22 mouse cellular contexts compared by ENCODE assay signal in the genomic region with DNA sequence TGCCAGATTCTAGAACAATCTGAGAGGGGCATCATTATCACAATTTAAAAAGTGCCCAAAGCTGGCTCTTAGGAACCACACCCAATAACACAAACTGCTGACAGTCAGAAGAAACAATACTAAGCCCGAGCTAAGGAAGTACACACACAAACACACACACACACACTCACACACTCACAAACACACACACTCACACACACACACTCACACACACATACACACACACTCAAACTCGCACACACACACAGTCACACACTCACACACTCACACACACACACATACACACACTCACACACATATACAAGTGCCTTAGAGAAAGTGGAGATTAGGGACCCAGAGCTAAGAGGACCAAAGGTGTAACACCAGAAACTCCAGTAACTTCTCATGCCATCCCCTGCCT. TPM values are rescaled to one million over a fixed set of nuclear protein-coding genes. Genes with fewer than 3 reads are reported as not detected.
DNase-seq lines count a peak whose midpoint lies in the region; ATAC-seq and TF ChIP-seq lines count a peak whose summit lies in the region.
"Had no signal": no experiment of that assay in that cellular context is flagged by ENCODE, and none has a peak within 500 bp of the region (broad histone marks: within the 10 kb centered on the region; RNA-seq: fewer than 3 reads in every experiment).

No protein-coding gene starts in this region.

- H3K36me3 ChIP-seq in kidney, adult 2 months (ENCODE audit: control insufficient read depth, insufficient read depth, low read length) = no peaks in the 10 kb centered on the region
- H3K36me3 ChIP-seq in kidney, embryonic 14.5 days (ENCODE audit: control insufficient read depth, insufficient read depth, low read length) = no peaks in the 10 kb centered on the region
- H3K36me3 ChIP-seq in spleen, adult 2 months (ENCODE audit: control insufficient read depth, insufficient read depth, low read length) = no peaks in the 10 kb centered on the region
- H3K36me3 ChIP-seq in lung, embryonic 16.5 days (ENCODE audit: control insufficient read depth, insufficient read depth, low read length) = no peaks in the 10 kb centered on the region
- no peaks in the 10 kb centered on the region for H3K36me3 ChIP-seq in small intestine, adult 2 months (ENCODE audit: control insufficient read depth, insufficient read depth, low read length)
- H3K36me3 ChIP-seq: embryonic facial prominence, embryonic 12.5 days; forebrain, embryonic 12.5 days; hindbrain, embryonic 15.5 days; limb, embryonic 15.5 days; midbrain, embryonic 10.5 days had no signal

- H3K27ac ChIP-seq in kidney, adult 2 months (ENCODE audit: insufficient read depth, low read depth, low read length) = no peak overlapping the region
- no peak overlapping the region for H3K27ac ChIP-seq in kidney, embryonic 14.5 days (ENCODE audit: low read depth, low read length)
- H3K27ac ChIP-seq in spleen, adult 2 months (ENCODE audit: insufficient read depth, low read length) = no peak overlapping the region
- H3K27ac ChIP-seq in lung, embryonic 16.5 days (ENCODE audit: low read length) = peak overlapping the region; percentile 23; the same call in 1 of the 2 replicates
- H3K27ac ChIP-seq in small intestine, adult 2 months (ENCODE audit: insufficient read depth, low read depth, low read length) = peak overlapping the region; percentile 7; the same call in 1 of the 2 replicates
- H3K27ac ChIP-seq: embryonic facial prominence, embryonic 12.5 days; forebrain, embryonic 12.5 days; hindbrain, embryonic 15.5 days; kidney, postnatal 0 days; limb, embryonic 15.5 days; midbrain, embryonic 10.5 days had no signal

- H3K4me1 ChIP-seq in kidney, adult 2 months (ENCODE audit: control insufficient read depth, insufficient read depth, low read length) = no peaks in the 10 kb centered on the region; the same call in 1 of the 2 replicates
- 0 out of 2 replicates have a peak, but pooled peaks cover 5% of the 10 kb centered on the region for H3K4me1 ChIP-seq in kidney, embryonic 14.5 days (ENCODE audit: control insufficient read depth, insufficient read depth, low read length)
- peaks cover 32% of the 10 kb centered on the region; the same call in 1 of the 2 replicates for H3K4me1 ChIP-seq in spleen, adult 2 months (ENCODE audit: control insufficient read depth, insufficient read depth, insufficient read length)
- H3K4me1 ChIP-seq in lung, embryonic 16.5 days (replicated peaks; ENCODE audit: control insufficient read depth, insufficient read depth, low read length) = peaks cover 4% of the 10 kb centered on the region; the same call in 1 of the 2 replicates
- H3K4me1 ChIP-seq in small intestine, adult 2 months (ENCODE audit: control insufficient read depth, insufficient read depth, insufficient read length, low read length) = peaks cover 5% of the 10 kb centered on the region; the same call in 1 of the 2 replicates

- WGBS in kidney, adult 2 months = 85% methylated on average over 2 of the region's 2 CpGs
- WGBS in kidney, embryonic 14.5 days = 88% methylated on average over 2 of the region's 2 CpGs
- whole genome bisulfite sequencing in spleen, adult 2 months = 61% methylated on average over 2 of the region's 2 CpGs
- WGBS in lung, embryonic 16.5 days = 60% methylated on average over 2 of the region's 2 CpGs
- 66% methylated on average over 2 of the region's 2 CpGs for WGBS in small intestine, adult 2 months

- peak; percentile 8 for DNase-seq in kidney, adult 2 months
- no peak for DNase-seq in spleen, adult 2 months (ENCODE audit: low read depth in 1 of 2, low spot score in 2 of 2)
- DNase-seq in spleen, postnatal 36 days (ENCODE audit: low spot score in 2 of 2) = no peak
- DNase-seq in left cerebral cortex, postnatal 36 days (ENCODE audit: low spot score in 2 of 2) = no peak
- no peak for DNase-seq in urinary bladder, postnatal 4 days (ENCODE audit: low spot score in 2 of 2)
- DNase-seq: adrenal gland, postnatal 25 days; cerebellum, adult 18-20 months; cerebellum, postnatal 25 days; gastrocnemius, postnatal 36 days; kidney, adult 11 months; layer of hippocampus, adult 9-11 months; left cerebral cortex, postnatal 4 days had no signal

- intact Hi-C loops in left cerebral cortex, postnatal 36 days (cut with DNase I) = no loop called here

- no peak overlapping the region for H3K4me3 ChIP-seq in kidney, adult 2 months (ENCODE audit: insufficient read depth, low read depth, low read length)
- no peak overlapping the region for H3K4me3 ChIP-seq in kidney, embryonic 14.5 days (ENCODE audit: low read length)
- H3K4me3 ChIP-seq in spleen, adult 2 months (ENCODE audit: extremely low read depth, insufficient read depth, insufficient read length) = peak overlapping the region; percentile 24
- peak overlapping the region; percentile 5; the same call in 1 of the 2 replicates for H3K4me3 ChIP-seq in lung, embryonic 16.5 days (ENCODE audit: low read length)
- H3K4me3 ChIP-seq in small intestine, adult 2 months (ENCODE audit: low read depth, low read length) = no peak overlapping the region; the same call in 1 of the 2 replicates
- H3K4me3 ChIP-seq: embryonic facial prominence, embryonic 12.5 days; forebrain, embryonic 12.5 days; hindbrain, embryonic 15.5 days; limb, embryonic 15.5 days; midbrain, embryonic 10.5 days had no signal

- ATAC-seq in kidney, embryonic 14.5 days (ENCODE audit: low FRiP score, low TSS enrichment) = no peak
- no peak for ATAC-seq in lung, embryonic 16.5 days (ENCODE audit: low read depth)

- no peaks in the 10 kb centered on the region for H3K9me3 ChIP-seq in kidney, embryonic 14.5 days (ENCODE audit: control insufficient read depth, low read length)
- no peaks in the 10 kb centered on the region for H3K9me3 ChIP-seq in lung, embryonic 16.5 days (ENCODE audit: control insufficient read depth, low read length)
- H3K9me3 ChIP-seq: embryonic facial prominence, embryonic 12.5 days; forebrain, embryonic 12.5 days; hindbrain, embryonic 15.5 days; limb, embryonic 15.5 days; midbrain, embryonic 10.5 days had no signal

- H3K27me3 ChIP-seq in kidney, adult 2 months (replicated peaks; ENCODE audit: control insufficient read depth, insufficient read depth, low read length) = no peaks in the 10 kb centered on the region
- H3K27me3 ChIP-seq in kidney, embryonic 14.5 days (ENCODE audit: control insufficient read depth, insufficient read depth, low read length) = no peaks in the 10 kb centered on the region
- H3K27me3 ChIP-seq in spleen, adult 2 months (ENCODE audit: control insufficient read depth, insufficient read depth, low read length) = no peaks in the 10 kb centered on the region
- no peaks in the 10 kb centered on the region for H3K27me3 ChIP-seq in lung, embryonic 16.5 days (ENCODE audit: control insufficient read depth, insufficient read depth, low read depth, low read length)
- H3K27me3 ChIP-seq in small intestine, adult 2 months (ENCODE audit: control insufficient read depth, insufficient read depth, low read length) = no peaks in the 10 kb centered on the region
- H3K27me3 ChIP-seq: embryonic facial prominence, embryonic 12.5 days; hindbrain, embryonic 15.5 days had no signal

- TF ChIP-seq POLR2A in kidney, adult 2 months (IDR thresholded peaks at IDR 0.05; ENCODE audit: low read depth, low read length) = no peak
- no peak for TF ChIP-seq POLR2A in spleen, adult 2 months (IDR thresholded peaks at IDR 0.05; ENCODE audit: low read depth, low read length)
- no peak for TF ChIP-seq POLR2A in small intestine, adult 2 months (IDR thresholded peaks at IDR 0.05; ENCODE audit: low read depth, low read length)

- TF ChIP-seq CTCF in kidney, adult 2 months (conservative IDR thresholded peaks at IDR 0.05; ENCODE audit: insufficient read depth, insufficient read length, low read depth, low read length) = no peak
- no peak for TF ChIP-seq CTCF in spleen, adult 2 months (IDR thresholded peaks at IDR 0.05; ENCODE audit: extremely low read depth, insufficient read depth, insufficient read length, insufficient replicate concordance)
- no peak for TF ChIP-seq CTCF in small intestine, adult 2 months (IDR thresholded peaks at IDR 0.05; ENCODE audit: extremely low read depth, insufficient read length, insufficient replicate concordance, low read depth, low read length)

- H3K4me2 ChIP-seq in kidney, embryonic 14.5 days (replicated peaks; ENCODE audit: low read depth, low read length) = no peak overlapping the region
- no peak overlapping the region for H3K4me2 ChIP-seq in lung, embryonic 16.5 days (ENCODE audit: low read depth, low read length)
- H3K4me2 ChIP-seq: embryonic facial prominence, embryonic 12.5 days; forebrain, embryonic 12.5 days; heart, embryonic 11.5 days; hindbrain, embryonic 15.5 days; limb, embryonic 15.5 days had no signal

- no peak overlapping the region for H3K9ac ChIP-seq in kidney, embryonic 14.5 days (ENCODE audit: low read depth, low read length)
- H3K9ac ChIP-seq in lung, embryonic 16.5 days (ENCODE audit: low read length) = 0 out of 2 replicates have a peak overlapping the region, but pooled peaks have one; percentile 21
- H3K9ac ChIP-seq: embryonic facial prominence, embryonic 12.5 days; forebrain, embryonic 12.5 days; hindbrain, embryonic 15.5 days; limb, embryonic 15.5 days had no signal

RNA-seq across cellular contexts. Expression of gene Pttg1, which starts 42.5 kb away (rescaled TPM):
- polyA plus RNA-seq in kidney, adult 2 months (2012; rRNA removed) = 33.6 and 45.4 TPM in 2 replicates
- polyA plus RNA-seq in kidney, embryonic 14.5 days (2014; fragmentation: Nextera tagmentation; extraction: Ambion mirVana) = 105 and 129 TPM in 2 replicates
- polyA plus RNA-seq in spleen, adult 2 months (2012; rRNA removed) = 11.4 and 15.6 TPM in 2 replicates
- 91.5 and 98.6 TPM in 2 replicates for polyA plus RNA-seq in lung, embryonic 16.5 days (2015; fragmentation: Nextera tagmentation; extraction: Ambion mirVana)
- 6.7 and 7.5 TPM in 2 replicates for polyA plus RNA-seq in small intestine, adult 2 months (2012; rRNA removed)
- 10 to 100 TPM; 21.7 to 26.7 TPM for total RNA-seq in left cerebral cortex, postnatal 36 days (2021)

RNA-seq across cellular contexts. Expression of gene Slu7, which starts 50.0 kb away (rescaled TPM):
- polyA plus RNA-seq in kidney, adult 2 months (2012; rRNA removed) = 3.4 and 5.5 TPM in 2 replicates
- polyA plus RNA-seq in kidney, embryonic 14.5 days (2014; fragmentation: Nextera tagmentation; extraction: Ambion mirVana) = 58.2 and 65.2 TPM in 2 replicates
- 2.3 and 3.1 TPM in 2 replicates for polyA plus RNA-seq in spleen, adult 2 months (2012; rRNA removed)
- polyA plus RNA-seq in lung, embryonic 16.5 days (2015; fragmentation: Nextera tagmentation; extraction: Ambion mirVana) = 52.2 and 58.0 TPM in 2 replicates
- polyA plus RNA-seq in small intestine, adult 2 months (2012; rRNA removed) = 0.71 and 2.3 TPM in 2 replicates
- 10 to 100 TPM; 54.5 to 55.6 TPM for total RNA-seq in left cerebral cortex, postnatal 36 days (2021)

Comparison
In these comparisons a context has a peak if more than half of its experiments do, and no peak if none do; other contexts are left out.
1. H3K27ac ChIP-seq: peak in lung, embryonic 16.5 days (single experiment) and small intestine, adult 2 months (single experiment); none in kidney, adult 2 months (single experiment), kidney, embryonic 14.5 days (single experiment) and spleen, adult 2 months (single experiment).
2. H3K4me3 ChIP-seq: peak in spleen, adult 2 months (single experiment) and lung, embryonic 16.5 days (single experiment); none in kidney, adult 2 months (single experiment), kidney, embryonic 14.5 days (single experiment) and small intestine, adult 2 months (single experiment).